Mouse (Mus musculus) spleen, adult 2 months (tissue): ENCODE data around the gene Ube2cbp.

Experiments used
- CTCF ChIP-seq: fragments of 200-500 bp; IDR thresholded peaks from 2 replicates; pipeline ENCODE4 v1.5.1; 2011; ENCODE audit warnings: mild to moderate bottlenecking, inconsistent platforms; ENCODE audit not compliant: insufficient read depth, insufficient read length, insufficient replicate concordance; ENCODE audit errors: extremely low read depth
- POLR2A ChIP-seq: fragments of 200-500 bp; IDR thresholded peaks from 2 replicates; pipeline ENCODE4 v1.6.1; 2011; ENCODE audit warnings: low read depth, low read length, inconsistent platforms

- TF ChIP-seq CTCF, result no peak
- TF ChIP-seq POLR2A, result no peak
Measured at GRCm38 (mm10) chr9:86447431-86447830, 17.3 kb downstream of the Ube2cbp start.
